Mouse (Mus musculus) small intestine, adult 2 months (tissue): ENCODE measurements around the gene Creg1. TPM values are rescaled to one million over a fixed set of nuclear protein-coding genes. Genes with fewer than 3 reads are reported as not detected.
A peak's percentile ranks its signal among the peaks of the same experiment; 100 is the strongest.

Experiments used
- H3K27ac ChIP-seq: fragments of 200-500 bp; 2 replicates; pipeline ENCODE4 v1.5.1; 2012; ENCODE audit warnings: low read depth, low read length, control low read depth, inconsistent platforms; ENCODE audit not compliant: insufficient read depth
- H3K27me3 ChIP-seq: fragments of 200-500 bp; 2 replicates; pipeline ENCODE4 v1.6.1; 2012; ENCODE audit warnings: mild to moderate bottlenecking, moderate library complexity, low read length, inconsistent platforms; ENCODE audit not compliant: control insufficient read depth, insufficient read depth
- H3K36me3 ChIP-seq: fragments of 200-500 bp; 2 replicates; pipeline ENCODE4 v1.6.1; 2012; ENCODE audit warnings: mild to moderate bottlenecking, low read length, control low read depth, inconsistent platforms; ENCODE audit not compliant: control insufficient read depth, insufficient read depth
- H3K4me1 ChIP-seq: fragments of 200-500 bp; 2 replicates; pipeline ENCODE4 v1.6.1; 2012; ENCODE audit warnings: low read length, inconsistent platforms, mixed read lengths; ENCODE audit not compliant: control insufficient read depth, insufficient read depth, insufficient read length
- H3K4me3 ChIP-seq: fragments of 200-500 bp; 2 replicates; pipeline ENCODE4 v1.5.1; 2012; ENCODE audit warnings: low read depth, mild to moderate bottlenecking, control low read depth, inconsistent platforms, low read length, moderate library complexity
- CTCF ChIP-seq: fragments of 200-500 bp; IDR thresholded peaks from 2 replicates; pipeline ENCODE4 v1.5.1; 2012; ENCODE audit warnings: low read depth, mild to moderate bottlenecking, control low read depth, inconsistent platforms, low read length, moderate library complexity, mixed read lengths; ENCODE audit not compliant: insufficient replicate concordance, insufficient read length; ENCODE audit errors: extremely low read depth
- POLR2A ChIP-seq: fragments of 200-500 bp; IDR thresholded peaks from 2 replicates; pipeline ENCODE4 v1.6.1; 2012; ENCODE audit warnings: low read depth, mild to moderate bottlenecking, control low read depth, inconsistent platforms, low read length, moderate library complexity
- WGBS: fragments of 180-500 bp; shearing (Covaris S2); methylation state at CpG from one replicate; pipeline ENCODE4 v1.1.7; 2018; 5-methylcytosine and 5-hydroxymethylcytosine counted together
- polyA plus RNA-seq: library from polyadenylated mRNA; depleted of rRNA; stranded (reverse); fragments of >200 nt; gene quantifications from 2 replicates; pipeline ENCODE4 v1.2.3, GENCODE M21; 2012

The Creg1 gene
- polyA plus RNA-seq, 1 experiment: 48.2 TPM

- Histone ChIP-seq H3K27ac (no peak overlapping the region), H3K4me1 (peaks cover 7% of the 10 kb centered on the region), H3K27me3 (no peaks in the 10 kb centered on the region), H3K4me3 (no peak overlapping the region), H3K36me3 (0 out of 2 replicates have a peak, but pooled peaks cover 3% of the 10 kb centered on the region)
- TF ChIP-seq CTCF (no peak), POLR2A (no peak)
- 86% methylated on average over 17 of the region's 17 CpGs for WGBS
Measured at GRCm38 (mm10) chr1:165765651-165766294, 2.2 kb downstream of the Creg1 start.

- peaks cover 9% of the 10 kb centered on the region for H3K4me1 ChIP-seq
- no peak overlapping the region for H3K27ac ChIP-seq
Measured at GRCm38 (mm10) chr1:165766295-165766890, 2.8 kb downstream of the Creg1 start.

GRCm38 (mm10) chr1:165768894-165769512, 5.5 kb downstream of the Creg1 start:
- H3K4me1 ChIP-seq: peaks cover 14% of the 10 kb centered on the region
- no peak overlapping the region for H3K27ac ChIP-seq
- no peak for TF ChIP-seq CTCF
- no peak for TF ChIP-seq POLR2A
- H3K36me3 ChIP-seq: peaks cover 5% of the 10 kb centered on the region; the same call in 1 of the 2 replicates
- no peaks in the 10 kb centered on the region for H3K27me3 ChIP-seq
- 75% methylated on average over 9 of the region's 9 CpGs for WGBS
- H3K4me3 ChIP-seq: no peak overlapping the region

More at GRCm38 (mm10) chr1:165766295-165766890, 2.8 kb downstream of the Creg1 start:
- H3K27me3 ChIP-seq: no peaks in the 10 kb centered on the region
- 82% methylated on average over 7 of the region's 7 CpGs for WGBS
- H3K36me3 ChIP-seq: 0 out of 2 replicates have a peak, but pooled peaks cover 4% of the 10 kb centered on the region
- H3K4me3 ChIP-seq: no peak overlapping the region
- TF ChIP-seq POLR2A (no peak), CTCF (no peak)

GRCm38 (mm10) chr1:165770181-165770759, 6.7 kb downstream of the Creg1 start:
- no peak for TF ChIP-seq CTCF
- no peak for TF ChIP-seq POLR2A
- H3K4me3 ChIP-seq: no peak overlapping the region
- peaks cover 7% of the 10 kb centered on the region for H3K4me1 ChIP-seq
- H3K27ac ChIP-seq: no peak overlapping the region
- WGBS: 85% methylated on average over 10 of the region's 10 CpGs
- H3K36me3 ChIP-seq: peaks cover 6% of the 10 kb centered on the region; the same call in 1 of the 2 replicates
- H3K27me3 ChIP-seq: no peaks in the 10 kb centered on the region

GRCm38 (mm10) chr1:165771491-165771897, 7.9 kb downstream of the Creg1 start:
- peaks cover 6% of the 10 kb centered on the region; the same call in 1 of the 2 replicates for H3K36me3 ChIP-seq
- H3K27ac ChIP-seq: 0 out of 2 replicates have a peak overlapping the region, but pooled peaks have one; percentile 12
- H3K4me1 ChIP-seq: peaks cover 11% of the 10 kb centered on the region
- H3K27me3 ChIP-seq: no peaks in the 10 kb centered on the region
- TF ChIP-seq POLR2A (no peak), CTCF (peak; percentile 93)
- H3K4me3 ChIP-seq: no peak overlapping the region
- under 1% methylated on average over 12 of the region's 12 CpGs for WGBS

- 40% methylated on average over 9 of the region's 9 CpGs for WGBS
Measured at GRCm38 (mm10) chr1:165771998-165772397, 8.5 kb downstream of the Creg1 start.

More at GRCm38 (mm10) chr1:165771998-165772397, 8.5 kb downstream of the Creg1 start:
- no peak for TF ChIP-seq CTCF
- no peak for TF ChIP-seq POLR2A
- H3K4me1 ChIP-seq: peaks cover 11% of the 10 kb centered on the region
- no peak overlapping the region for H3K27ac ChIP-seq
- H3K36me3 ChIP-seq: peaks cover 6% of the 10 kb centered on the region; the same call in 1 of the 2 replicates
- H3K4me3 ChIP-seq: no peak overlapping the region
- H3K27me3 ChIP-seq: no peaks in the 10 kb centered on the region
